Mouse (Mus musculus): Measurements from ENCODE around the gene Zbtb8b. TPM values are rescaled to one million over a fixed set of nuclear protein-coding genes. Genes with fewer than 3 reads are reported as not detected.

Zbtb8b gene
- polyA plus RNA-seq (2015; fragmentation: Nextera tagmentation; extraction: Ambion mirVana), result 5.7 and 5.8 TPM in 2 replicates

- Histone ChIP-seq H3K36me3 (ENCODE audit: insufficient read depth, low read length) (no peaks in the 10 kb centered on the region), H3K27ac (ENCODE audit: low read length) (no peak within 1 kb of the TSS), H3K4me2 (replicated peaks; ENCODE audit: low read depth, low read length) (peak within 1 kb of the TSS; percentile 72), H3K4me3 (ENCODE audit: low read length) (peak within 1 kb of the TSS; percentile 61), H3K27me3 (ENCODE audit: insufficient read depth, low read length) (peaks cover 30% of the 10 kb centered on the region), H3K4me1 (ENCODE audit: insufficient read depth, low read length) (0 out of 2 replicates have a peak, but pooled peaks cover 4% of the 10 kb centered on the region), H3K9me3 (ENCODE audit: low read length) (no peaks in the 10 kb centered on the region), H3K9ac (replicated peaks; ENCODE audit: low read length) (peak within 1 kb of the TSS; percentile 67)
- 1% methylated on average over 33 of the region's 33 CpGs for WGBS
- peak; percentile 97 for ATAC-seq (ENCODE audit: low FRiP score, low TSS enrichment)
Measured at GRCm38 (mm10) chr4:129440340-129441063, at the start of gene Zbtb8b. Gene Zbtb8b, minus strand, starts transcription at chr4:129440853.

GRCm38 (mm10) chr4:129481090-129481489, 40.4 kb upstream of the Zbtb8b start:
- Histone ChIP-seq H3K9me3 (ENCODE audit: low read length) (no peaks in the 10 kb centered on the region), H3K4me1 (ENCODE audit: insufficient read depth, low read length) (no peaks in the 10 kb centered on the region), H3K27me3 (ENCODE audit: insufficient read depth, low read length) (no peaks in the 10 kb centered on the region), H3K4me2 (replicated peaks; ENCODE audit: low read depth, low read length) (no peak overlapping the region), H3K9ac (replicated peaks; ENCODE audit: low read length) (no peak overlapping the region), H3K4me3 (ENCODE audit: low read length) (no peak overlapping the region), H3K36me3 (ENCODE audit: insufficient read depth, low read length) (peaks cover 48% of the 10 kb centered on the region), H3K27ac (ENCODE audit: low read length) (no peak overlapping the region)
- 100% methylated on average over 1 of the region's 1 CpGs for WGBS
- ATAC-seq (ENCODE audit: low FRiP score, low TSS enrichment), result no peak

GRCm38 (mm10) chr4:129479863-129480262, 39.2 kb upstream of the Zbtb8b start:
- no peaks in the 10 kb centered on the region for H3K27me3 ChIP-seq (ENCODE audit: insufficient read depth, low read length)
- no peaks in the 10 kb centered on the region for H3K4me1 ChIP-seq (ENCODE audit: insufficient read depth, low read length)
- no peak overlapping the region for H3K4me3 ChIP-seq (ENCODE audit: low read length)
- H3K36me3 ChIP-seq (ENCODE audit: insufficient read depth, low read length), result peaks cover 46% of the 10 kb centered on the region
- no peak overlapping the region for H3K9ac ChIP-seq (replicated peaks; ENCODE audit: low read length)
- no peak for ATAC-seq (ENCODE audit: low FRiP score, low TSS enrichment)
- 82% methylated on average over 3 of the region's 3 CpGs for WGBS
- H3K9me3 ChIP-seq (ENCODE audit: low read length), result no peaks in the 10 kb centered on the region
- H3K4me2 ChIP-seq (replicated peaks; ENCODE audit: low read depth, low read length), result no peak overlapping the region
- no peak overlapping the region for H3K27ac ChIP-seq (ENCODE audit: low read length)

- 89% methylated on average over 11 of the region's 11 CpGs for WGBS
- no peak for ATAC-seq (ENCODE audit: low FRiP score, low TSS enrichment)
- H3K36me3 ChIP-seq (ENCODE audit: insufficient read depth, low read length), result peaks cover 58% of the 10 kb centered on the region
Measured at GRCm38 (mm10) chr4:129476047-129476446, 35.4 kb upstream of the Zbtb8b start.

GRCm38 (mm10) chr4:129464286-129464815, 23.7 kb upstream of the Zbtb8b start:
- WGBS, result 72% methylated on average over 4 of the region's 4 CpGs
- H3K36me3 ChIP-seq (ENCODE audit: insufficient read depth, low read length), result peaks cover 41% of the 10 kb centered on the region
- no peaks in the 10 kb centered on the region for H3K27me3 ChIP-seq (ENCODE audit: insufficient read depth, low read length)
- no peak for ATAC-seq (ENCODE audit: low FRiP score, low TSS enrichment)
- H3K4me3 ChIP-seq (ENCODE audit: low read length), result no peak overlapping the region
- peaks cover 14% of the 10 kb centered on the region for H3K4me1 ChIP-seq (ENCODE audit: insufficient read depth, low read length)
- no peak overlapping the region for H3K4me2 ChIP-seq (replicated peaks; ENCODE audit: low read depth, low read length)
- H3K27ac ChIP-seq (ENCODE audit: low read length), result no peak overlapping the region
- no peak overlapping the region for H3K9ac ChIP-seq (replicated peaks; ENCODE audit: low read length)
- no peaks in the 10 kb centered on the region for H3K9me3 ChIP-seq (ENCODE audit: low read length)

More at GRCm38 (mm10) chr4:129476047-129476446, 35.4 kb upstream of the Zbtb8b start:
- H3K27me3 ChIP-seq (ENCODE audit: insufficient read depth, low read length), result no peaks in the 10 kb centered on the region
- no peak overlapping the region for H3K4me2 ChIP-seq (replicated peaks; ENCODE audit: low read depth, low read length)
- no peak overlapping the region for H3K27ac ChIP-seq (ENCODE audit: low read length)
- H3K4me3 ChIP-seq (ENCODE audit: low read length), result no peak overlapping the region
- H3K9me3 ChIP-seq (ENCODE audit: low read length), result no peaks in the 10 kb centered on the region
- no peak overlapping the region for H3K9ac ChIP-seq (replicated peaks; ENCODE audit: low read length)
- no peaks in the 10 kb centered on the region for H3K4me1 ChIP-seq (ENCODE audit: insufficient read depth, low read length)

GRCm38 (mm10) chr4:129463097-129464059, 22.7 kb upstream of the Zbtb8b start:
- WGBS, result 84% methylated on average over 24 of the region's 24 CpGs
- H3K4me2 ChIP-seq (replicated peaks; ENCODE audit: low read depth, low read length), result no peak overlapping the region
- no peak overlapping the region for H3K4me3 ChIP-seq (ENCODE audit: low read length)
- H3K36me3 ChIP-seq (ENCODE audit: insufficient read depth, low read length), result peaks cover 33% of the 10 kb centered on the region
- H3K9me3 ChIP-seq (ENCODE audit: low read length), result no peaks in the 10 kb centered on the region
- no peaks in the 10 kb centered on the region for H3K27me3 ChIP-seq (ENCODE audit: insufficient read depth, low read length)
- H3K4me1 ChIP-seq (ENCODE audit: insufficient read depth, low read length), result peaks cover 14% of the 10 kb centered on the region
- no peak for ATAC-seq (ENCODE audit: low FRiP score, low TSS enrichment)
- H3K27ac ChIP-seq (ENCODE audit: low read length), result no peak overlapping the region
- no peak overlapping the region for H3K9ac ChIP-seq (replicated peaks; ENCODE audit: low read length)

- ATAC-seq (ENCODE audit: low FRiP score, low TSS enrichment), result no peak
- 35% methylated on average over 3 of the region's 3 CpGs for WGBS
- H3K27ac ChIP-seq (ENCODE audit: low read length), result peak overlapping the region; percentile 78
Measured at GRCm38 (mm10) chr4:129462118-129462517, 21.5 kb upstream of the Zbtb8b start.

GRCm38 (mm10) chr4:129461183-129461960, 20.7 kb upstream of the Zbtb8b start, which contains the start of gene Bsdc1:
Gene Bsdc1, plus strand, starts transcription at chr4:129461581.
- peaks cover 13% of the 10 kb centered on the region for H3K36me3 ChIP-seq (ENCODE audit: insufficient read depth, low read length)
- under 1% methylated on average over 46 of the region's 46 CpGs for WGBS
- H3K4me1 ChIP-seq (ENCODE audit: insufficient read depth, low read length), result peaks cover 14% of the 10 kb centered on the region
- no peaks in the 10 kb centered on the region for H3K9me3 ChIP-seq (ENCODE audit: low read length)
- H3K27ac ChIP-seq (ENCODE audit: low read length), result peak within 1 kb of the TSS; percentile 90
- peak; percentile 99 for ATAC-seq (ENCODE audit: low FRiP score, low TSS enrichment)
- H3K27me3 ChIP-seq (ENCODE audit: insufficient read depth, low read length), result no peaks in the 10 kb centered on the region
- peak within 1 kb of the TSS; percentile 95 for H3K4me3 ChIP-seq (ENCODE audit: low read length)
- H3K9ac ChIP-seq (replicated peaks; ENCODE audit: low read length), result peak within 1 kb of the TSS; percentile 82
- peak within 1 kb of the TSS; percentile 85 for H3K4me2 ChIP-seq (replicated peaks; ENCODE audit: low read depth, low read length)

More at GRCm38 (mm10) chr4:129462118-129462517, 21.5 kb upstream of the Zbtb8b start:
- H3K9me3 ChIP-seq (ENCODE audit: low read length), result no peaks in the 10 kb centered on the region
- no peaks in the 10 kb centered on the region for H3K27me3 ChIP-seq (ENCODE audit: insufficient read depth, low read length)
- H3K4me2 ChIP-seq (replicated peaks; ENCODE audit: low read depth, low read length), result peak overlapping the region; percentile 85
- H3K9ac ChIP-seq (replicated peaks; ENCODE audit: low read length), result peak overlapping the region; percentile 82
- peak overlapping the region; percentile 95 for H3K4me3 ChIP-seq (ENCODE audit: low read length)
- H3K4me1 ChIP-seq (ENCODE audit: insufficient read depth, low read length), result peaks cover 14% of the 10 kb centered on the region
- H3K36me3 ChIP-seq (ENCODE audit: insufficient read depth, low read length), result peaks cover 20% of the 10 kb centered on the region

- Histone ChIP-seq H3K4me3 (ENCODE audit: low read length) (peak overlapping the region; percentile 95), H3K4me2 (replicated peaks; ENCODE audit: low read depth, low read length) (peak overlapping the region; percentile 57), H3K9ac (replicated peaks; ENCODE audit: low read length) (peak overlapping the region; percentile 72), H3K9me3 (ENCODE audit: low read length) (no peaks in the 10 kb centered on the region), H3K27ac (ENCODE audit: low read length) (peak overlapping the region; percentile 90), H3K4me1 (ENCODE audit: insufficient read depth, low read length) (peaks cover 14% of the 10 kb centered on the region), H3K36me3 (ENCODE audit: insufficient read depth, low read length) (peaks cover 8% of the 10 kb centered on the region), H3K27me3 (ENCODE audit: insufficient read depth, low read length) (no peaks in the 10 kb centered on the region)
- 0% methylated on average over 4 of the region's 4 CpGs for WGBS
- peak; percentile 29; the same call in 1 of the 2 replicates for ATAC-seq (ENCODE audit: low FRiP score, low TSS enrichment)
Measured at GRCm38 (mm10) chr4:129460827-129461182, 20.2 kb upstream of the Zbtb8b start.
